ENCODE assay signal across 18 mouse cellular contexts in genomic region chr5:92205184-92205583, GRCm38 (mm10). TPM values are rescaled to one million over a fixed set of nuclear protein-coding genes. Genes with fewer than 3 reads are reported as not detected.
DNase-seq lines count a peak whose midpoint lies in the region; ATAC-seq and TF ChIP-seq lines count a peak whose summit lies in the region.
"Had no signal": no experiment of that assay in that cellular context is flagged by ENCODE, and none has a peak within 500 bp of the region (broad histone marks: within the 10 kb centered on the region; RNA-seq: fewer than 3 reads in every experiment).

No protein-coding gene starts in this region.

- no peaks in the 10 kb centered on the region for H3K4me1 ChIP-seq in brown adipose tissue, adult 24 weeks (ENCODE audit: control insufficient read depth, insufficient read depth, insufficient read length, low read length)
- no peaks in the 10 kb centered on the region for H3K4me1 ChIP-seq in neural tube, embryonic 15.5 days
- H3K4me1 ChIP-seq: lung, embryonic 15.5 days; neural tube, embryonic 13.5 days had no signal

- peak overlapping the region; percentile 15; the same call in 1 of the 2 replicates for H3K4me3 ChIP-seq in gastrocnemius, adult 2 months
- no peak overlapping the region for H3K4me3 ChIP-seq in brown adipose tissue, adult 24 weeks (ENCODE audit: insufficient read depth, low read depth, low read length)
- no peak overlapping the region for H3K4me3 ChIP-seq in myocyte
- no peak overlapping the region for H3K4me3 ChIP-seq in left cerebral cortex, adult 2 months
- no peak overlapping the region for H3K4me3 ChIP-seq in neural tube, embryonic 15.5 days (replicated peaks)
- H3K4me3 ChIP-seq: erythroblast, embryonic 14.5 days; lung, embryonic 15.5 days; neural tube, embryonic 13.5 days had no signal

- H3K9me3 ChIP-seq in neural tube, embryonic 15.5 days (replicated peaks): no peaks in the 10 kb centered on the region
- H3K9me3 ChIP-seq: lung, embryonic 15.5 days; neural tube, embryonic 13.5 days had no signal

- DNase-seq in gastrocnemius, adult 2 months: no peak
- no peak for DNase-seq in gastrocnemius, adult 18-20 months (ENCODE audit: low spot score)
- DNase-seq in kidney, adult 9 months: peak; percentile 88
- DNase-seq in lung, postnatal 36 days: no peak
- no peak for DNase-seq in left cerebral cortex, adult 2 months (ENCODE audit: extremely low spot score in 1 of 2, low spot score in 2 of 2)
- DNase-seq: heart, postnatal 4 days; left cerebral cortex, postnatal 4 days; midbrain, embryonic 14.5 days; right cerebral cortex, postnatal 14 days had no signal

- peaks cover 45% of the 10 kb centered on the region for H3K36me3 ChIP-seq in myocyte (ENCODE audit: control insufficient read depth, insufficient read depth)
- H3K36me3 ChIP-seq in neural tube, embryonic 15.5 days: peaks cover 51% of the 10 kb centered on the region

- H3K4me2 ChIP-seq in myocyte (ENCODE audit: low read depth): peak overlapping the region; percentile 37
- H3K4me2 ChIP-seq in neural tube, embryonic 15.5 days: no peak overlapping the region
- H3K4me2 ChIP-seq: lung, embryonic 15.5 days; neural tube, embryonic 13.5 days had no signal

- TF ChIP-seq POLR2A in myocyte (IDR thresholded peaks at IDR 0.05; ENCODE audit: insufficient read length, low read depth): no peak

- H3K27me3 ChIP-seq in myocyte (ENCODE audit: control insufficient read depth, insufficient read depth, insufficient read length): no peaks in the 10 kb centered on the region
- no peaks in the 10 kb centered on the region for H3K27me3 ChIP-seq in neural tube, embryonic 15.5 days (replicated peaks)
- H3K27me3 ChIP-seq: lung, embryonic 15.5 days; neural tube, embryonic 13.5 days had no signal

- H3K27ac ChIP-seq in gastrocnemius, adult 2 months: peak overlapping the region; percentile 73
- H3K27ac ChIP-seq in brown adipose tissue, adult 24 weeks (replicated peaks; ENCODE audit: low read depth, low read length): peak overlapping the region; percentile 49
- no peak overlapping the region for H3K27ac ChIP-seq in left cerebral cortex, adult 2 months
- no peak overlapping the region for H3K27ac ChIP-seq in neural tube, embryonic 15.5 days (replicated peaks)
- H3K27ac ChIP-seq: lung, embryonic 15.5 days; neural tube, embryonic 13.5 days had no signal

- H3K79me2 ChIP-seq in myocyte (ENCODE audit: control insufficient read depth, insufficient read depth): no peaks in the 10 kb centered on the region

- no peak for TF ChIP-seq CTCF in gastrocnemius, adult 2 months (IDR thresholded peaks at IDR 0.05)
- TF ChIP-seq CTCF in left cerebral cortex, adult 2 months (IDR thresholded peaks at IDR 0.05): no peak

- intact Hi-C loops in gastrocnemius, adult 2 months (cut with DNase I): no loop called here
- intact Hi-C loops in left cerebral cortex, adult 2 months (cut with DNase I): no loop called here

- no peak overlapping the region for H3K9ac ChIP-seq in neural tube, embryonic 15.5 days (replicated peaks)
- H3K9ac ChIP-seq: lung, embryonic 15.5 days; neural tube, embryonic 13.5 days had no signal

- ATAC-seq in neural tube, embryonic 15.5 days (ENCODE audit: low FRiP score): no peak

- no peak overlapping the region for H3ac ChIP-seq in myocyte (ENCODE audit: control insufficient read depth, insufficient read length)

- WGBS in neural tube, embryonic 15.5 days: 88% methylated on average over 7 of the region's 7 CpGs

TF ChIP-seq in myocyte, 11 proteins besides CTCF, POLR2A, EP300 and RAD21:
- no peak for TF ChIP-seq E2F4 (IDR thresholded peaks at IDR 0.05; ENCODE audit: insufficient read depth)
- no peak for TF ChIP-seq REST (IDR thresholded peaks at IDR 0.05; ENCODE audit: insufficient read depth, insufficient read length)
- TF ChIP-seq MAX (IDR thresholded peaks at IDR 0.05; ENCODE audit: low read depth): no peak
- TF ChIP-seq CEBPB (IDR thresholded peaks at IDR 0.05; ENCODE audit: insufficient read depth, poor library complexity, severe bottlenecking): no peak
- TF ChIP-seq TCF12 (IDR thresholded peaks at IDR 0.05; ENCODE audit: insufficient read depth, poor library complexity, severe bottlenecking): no peak
- no peak for TF ChIP-seq MYOG (IDR thresholded peaks at IDR 0.05; ENCODE audit: control insufficient read depth in 1 of 3, insufficient read depth in 1 of 3, insufficient read length in 2 of 3, low read depth in 2 of 3)
- TF ChIP-seq POLR2AphosphoS2 (IDR thresholded peaks at IDR 0.05; ENCODE audit: insufficient read length, low read depth): no peak
- no peak for TF ChIP-seq MYOD1 (IDR thresholded peaks at IDR 0.05; ENCODE audit: control insufficient read depth in 1 of 3, insufficient read length in 2 of 3, low read depth in 2 of 3)
- TF ChIP-seq TCF3 (IDR thresholded peaks at IDR 0.05; ENCODE audit: insufficient read length, low read depth): no peak
- TF ChIP-seq SRF (IDR thresholded peaks at IDR 0.05; ENCODE audit: control insufficient read depth, insufficient read length, low read depth): no peak
- TF ChIP-seq USF1 (IDR thresholded peaks at IDR 0.05; ENCODE audit: low read depth): no peak

RNA-seq across cellular contexts. Expression of gene U90926, which starts 10.0 kb away (rescaled TPM):
- not detected for total RNA-seq in gastrocnemius, adult 2 months (2021)
- total RNA-seq in gastrocnemius, adult 18-20 months (2021): not detected
- not detected in 2 replicates for polyA plus RNA-seq in brown adipose tissue, adult 24 weeks (2012; ENCODE audit: insufficient read depth, insufficient read length, missing spikeins)
- polyA plus RNA-seq in myocyte (2012; fragmentation: generic; extraction: Trizol): not detected
- total RNA-seq in left cerebral cortex, adult 2 months (2021): not detected
- polyA plus RNA-seq in neural tube, embryonic 15.5 days (2015; fragmentation: Nextera tagmentation; extraction: Ambion mirVana): not detected in 2 replicates
- total RNA-seq: heart, postnatal 4 days; layer of hippocampus, adult 18-20 months; left cerebral cortex, postnatal 4 days had no signal
- polyA plus RNA-seq: brain, embryonic 14.5 days; cortical plate, adult 2 months; erythroblast, embryonic 14.5 days; lung, embryonic 15.5 days; midbrain, embryonic 14.5 days; neural tube, embryonic 13.5 days had no signal

RNA-seq across cellular contexts. Expression of gene Ppef2, which starts 50.9 kb away (rescaled TPM):
- not detected for total RNA-seq in gastrocnemius, adult 2 months (2021)
- total RNA-seq in gastrocnemius, adult 18-20 months (2021): not detected
- polyA plus RNA-seq in brown adipose tissue, adult 24 weeks (2012; ENCODE audit: insufficient read depth, insufficient read length, missing spikeins): 0.99 TPM in 1 of 2 replicates, not detected in the other
- polyA plus RNA-seq in myocyte (2012; fragmentation: generic; extraction: Trizol): 0.18 TPM
- total RNA-seq in left cerebral cortex, adult 2 months (2021): under 1 TPM; 0.54 to 0.75 TPM
- 0.50 TPM in 1 of 2 replicates, not detected in the other for polyA plus RNA-seq in neural tube, embryonic 15.5 days (2015; fragmentation: Nextera tagmentation; extraction: Ambion mirVana)
- total RNA-seq: heart, postnatal 4 days had no signal
- polyA plus RNA-seq: erythroblast, embryonic 14.5 days had no signal

Comparison
In these comparisons a context has a peak if more than half of its experiments do, and no peak if none do; other contexts are left out.
1. H3K27ac ChIP-seq: peak in gastrocnemius, adult 2 months (single experiment) and brown adipose tissue, adult 24 weeks (single experiment); none in left cerebral cortex, adult 2 months (single experiment) and neural tube, embryonic 15.5 days (single experiment).